Comparison of ENCODE assay signal across 9 mouse cellular contexts in genomic region chr11:85831656-85832230, GRCm38 (mm10). TPM values are rescaled to one million over a fixed set of nuclear protein-coding genes. Genes with fewer than 3 reads are reported as not detected.
DNase-seq lines count a peak whose midpoint lies in the region; ATAC-seq and TF ChIP-seq lines count a peak whose summit lies in the region.
"Had no signal": no experiment of that assay in that cellular context is flagged by ENCODE, and none has a peak within 500 bp of the region (broad histone marks: within the 10 kb centered on the region; RNA-seq: fewer than 3 reads in every experiment).

No protein-coding gene starts in this region.

- no peak for ATAC-seq in kidney, embryonic 14.5 days (ENCODE audit: low FRiP score, low TSS enrichment)
- ATAC-seq in forebrain, embryonic 11.5 days (replicated peaks; ENCODE audit: low FRiP score): no peak
- ATAC-seq in limb, embryonic 15.5 days (ENCODE audit: insufficient number of reproducible peaks, low FRiP score, low TSS enrichment, low read depth): no peak

- H3K9me3 ChIP-seq in kidney, embryonic 14.5 days (ENCODE audit: control insufficient read depth, low read length): no peaks in the 10 kb centered on the region
- H3K9me3 ChIP-seq in forebrain, embryonic 11.5 days (ENCODE audit: control insufficient read depth, low read length): no peaks in the 10 kb centered on the region
- no peaks in the 10 kb centered on the region for H3K9me3 ChIP-seq in limb, embryonic 15.5 days

- TF ChIP-seq CTCF in olfactory bulb, adult 2 months (IDR thresholded peaks at IDR 0.05; ENCODE audit: insufficient read depth, low read depth, low read length): no peak

- no peak for TF ChIP-seq POLR2A in olfactory bulb, adult 2 months (IDR thresholded peaks at IDR 0.05; ENCODE audit: insufficient read depth, low read depth, low read length)

- H3K9ac ChIP-seq in kidney, embryonic 14.5 days (ENCODE audit: low read depth, low read length): peak overlapping the region; percentile 71
- 0 out of 2 replicates have a peak overlapping the region, but pooled peaks have one; percentile 33 for H3K9ac ChIP-seq in forebrain, embryonic 11.5 days (ENCODE audit: low read length)
- H3K9ac ChIP-seq in limb, embryonic 15.5 days: peak overlapping the region; percentile 40

- H3K27me3 ChIP-seq in kidney, embryonic 14.5 days (ENCODE audit: control insufficient read depth, insufficient read depth, low read length): peaks cover 42% of the 10 kb centered on the region; the same call in 1 of the 2 replicates
- peaks cover 96% of the 10 kb centered on the region for H3K27me3 ChIP-seq in forebrain, embryonic 11.5 days (ENCODE audit: control insufficient read depth, insufficient read depth, low read length)
- H3K27me3 ChIP-seq in limb, embryonic 15.5 days: peaks cover 87% of the 10 kb centered on the region

- H3K36me3 ChIP-seq in kidney, embryonic 14.5 days (ENCODE audit: control insufficient read depth, insufficient read depth, low read length): peaks cover 14% of the 10 kb centered on the region
- H3K36me3 ChIP-seq in forebrain, embryonic 11.5 days (ENCODE audit: control insufficient read depth, insufficient read depth, low read length): no peaks in the 10 kb centered on the region
- H3K36me3 ChIP-seq in limb, embryonic 15.5 days: no peaks in the 10 kb centered on the region
- H3K36me3 ChIP-seq: G1E had no signal

- DNase-seq in kidney, postnatal 14 days: no peak
- no peak for DNase-seq in forebrain, embryonic 11.5 days (ENCODE audit: low spot score)
- DNase-seq in left cerebral cortex, postnatal 36 days (ENCODE audit: low spot score in 2 of 2): no peak
- no peak for DNase-seq in urinary bladder, adult 2 months (ENCODE audit: low spot score)
- DNase-seq in left cerebral cortex, postnatal 10 days (ENCODE audit: extremely low spot score in 1 of 2, low spot score in 2 of 2): no peak

- H3K4me1 ChIP-seq in kidney, embryonic 14.5 days (ENCODE audit: control insufficient read depth, insufficient read depth, low read length): peaks cover 29% of the 10 kb centered on the region
- peaks cover 21% of the 10 kb centered on the region for H3K4me1 ChIP-seq in forebrain, embryonic 11.5 days (replicated peaks; ENCODE audit: control insufficient read depth, insufficient read depth, low read length)
- H3K4me1 ChIP-seq in limb, embryonic 15.5 days: peaks cover 50% of the 10 kb centered on the region
- H3K4me1 ChIP-seq in olfactory bulb, adult 2 months (ENCODE audit: control insufficient read depth, insufficient read depth, low read length): 0 out of 2 replicates have a peak, but pooled peaks cover 9% of the 10 kb centered on the region

- H3K4me3 ChIP-seq in kidney, embryonic 14.5 days (ENCODE audit: low read length): peak overlapping the region; percentile 73
- H3K4me3 ChIP-seq in forebrain, embryonic 11.5 days (ENCODE audit: low read depth, low read length): peak overlapping the region; percentile 42
- H3K4me3 ChIP-seq in limb, embryonic 15.5 days: peak overlapping the region; percentile 63
- 0 out of 2 replicates have a peak overlapping the region, but pooled peaks have one; percentile 5 for H3K4me3 ChIP-seq in olfactory bulb, adult 2 months (ENCODE audit: insufficient read depth, low read depth, low read length)

- H3K27ac ChIP-seq in kidney, embryonic 14.5 days (ENCODE audit: low read depth, low read length): peak overlapping the region; percentile 88
- no peak overlapping the region for H3K27ac ChIP-seq in forebrain, embryonic 11.5 days (ENCODE audit: low read depth, low read length)
- H3K27ac ChIP-seq in limb, embryonic 15.5 days: peak overlapping the region; percentile 83
- H3K27ac ChIP-seq in olfactory bulb, adult 2 months (ENCODE audit: insufficient read depth, low read depth, low read length): no peak overlapping the region

- H3K4me2 ChIP-seq in kidney, embryonic 14.5 days (replicated peaks; ENCODE audit: low read depth, low read length): peak overlapping the region; percentile 78
- H3K4me2 ChIP-seq in forebrain, embryonic 11.5 days (ENCODE audit: low read depth, low read length, severe bottlenecking): peak overlapping the region; percentile 68
- peak overlapping the region; percentile 92 for H3K4me2 ChIP-seq in limb, embryonic 15.5 days

- under 1% methylated on average over 33 of the region's 33 CpGs for WGBS in kidney, embryonic 14.5 days
- WGBS in forebrain, embryonic 11.5 days: under 1% methylated on average over 33 of the region's 33 CpGs
- WGBS in limb, embryonic 15.5 days: under 1% methylated on average over 33 of the region's 33 CpGs
- WGBS in olfactory bulb, adult 2 months: 4% methylated on average over 33 of the region's 33 CpGs

- intact Hi-C loops in left cerebral cortex, postnatal 36 days (cut with DNase I): loop anchor here (10.0 kb wide), 1 partner anchor 1977 kb away; the partner anchor contains the start of gene Hnf1b
- intact Hi-C loops in left cerebral cortex, postnatal 10 days (cut with DNase I): loop anchor here (5.0 kb wide), 1 partner anchor 309 kb away; no protein-coding TSS in a partner anchor

RNA-seq across cellular contexts. Expression of gene Tbx2, which starts 0.6 kb away (rescaled TPM):
- polyA plus RNA-seq in kidney, embryonic 14.5 days (2014; fragmentation: Nextera tagmentation; extraction: Ambion mirVana): 18.2 and 19.8 TPM in 2 replicates
- 1.5 and 2.0 TPM in 2 replicates for polyA plus RNA-seq in forebrain, embryonic 11.5 days (2014; fragmentation: Nextera tagmentation; extraction: Ambion mirVana)
- 3.4 and 4.1 TPM in 2 replicates for polyA plus RNA-seq in limb, embryonic 15.5 days (2015; fragmentation: Nextera tagmentation; extraction: Ambion mirVana)
- polyA plus RNA-seq in olfactory bulb, adult 2 months (2012; ENCODE audit: insufficient read depth, insufficient read length, low replicate concordance, missing spikeins): not detected in 2 replicates
- total RNA-seq in left cerebral cortex, postnatal 36 days (2021): 1 to 10 TPM; 1.9 to 2.2 TPM
- 130 and 133 TPM in 2 replicates for polyA plus RNA-seq in urinary bladder, adult 2 months (2012; rRNA removed)
- 1 to 10 TPM; 2.9 to 3.7 TPM for total RNA-seq in left cerebral cortex, postnatal 10 days (2021)

RNA-seq across cellular contexts. Expression of gene Gm11444, which starts 18.4 kb away (rescaled TPM):
- polyA plus RNA-seq in kidney, embryonic 14.5 days (2014; fragmentation: Nextera tagmentation; extraction: Ambion mirVana): not detected in 2 replicates
- polyA plus RNA-seq in forebrain, embryonic 11.5 days (2014; fragmentation: Nextera tagmentation; extraction: Ambion mirVana): not detected in 2 replicates
- not detected in 2 replicates for polyA plus RNA-seq in limb, embryonic 15.5 days (2015; fragmentation: Nextera tagmentation; extraction: Ambion mirVana)
- not detected in 2 replicates for polyA plus RNA-seq in olfactory bulb, adult 2 months (2012; ENCODE audit: insufficient read depth, insufficient read length, low replicate concordance, missing spikeins)
- not detected for total RNA-seq in left cerebral cortex, postnatal 36 days (2021)
- polyA plus RNA-seq in urinary bladder, adult 2 months (2012; rRNA removed): not detected in 2 replicates
- not detected for total RNA-seq in left cerebral cortex, postnatal 10 days (2021)
- total RNA-seq: G1E had no signal
- polyA plus RNA-seq: G1E had no signal

RNA-seq across cellular contexts. Expression of gene Tbx4, which starts 54.5 kb away (rescaled TPM):
- 0.06 TPM in 1 of 2 replicates, not detected in the other for polyA plus RNA-seq in kidney, embryonic 14.5 days (2014; fragmentation: Nextera tagmentation; extraction: Ambion mirVana)
- polyA plus RNA-seq in forebrain, embryonic 11.5 days (2014; fragmentation: Nextera tagmentation; extraction: Ambion mirVana): 0.12 and 0.21 TPM in 2 replicates
- 14.9 and 21.9 TPM in 2 replicates for polyA plus RNA-seq in limb, embryonic 15.5 days (2015; fragmentation: Nextera tagmentation; extraction: Ambion mirVana)
- not detected in 2 replicates for polyA plus RNA-seq in olfactory bulb, adult 2 months (2012; ENCODE audit: insufficient read depth, insufficient read length, low replicate concordance, missing spikeins)
- under 1 TPM; 0.17 to 0.25 TPM for total RNA-seq in left cerebral cortex, postnatal 36 days (2021)
- polyA plus RNA-seq in urinary bladder, adult 2 months (2012; rRNA removed): 17.1 and 23.1 TPM in 2 replicates
- total RNA-seq in left cerebral cortex, postnatal 10 days (2021): under 1 TPM; 0.49 to 0.58 TPM
- total RNA-seq: G1E had no signal
- polyA plus RNA-seq: G1E had no signal

Comparison
In these comparisons a context has a peak if more than half of its experiments do, and no peak if none do; other contexts are left out.
1. H3K27ac ChIP-seq: peak in kidney, embryonic 14.5 days (single experiment) and limb, embryonic 15.5 days (single experiment); none in forebrain, embryonic 11.5 days (single experiment) and olfactory bulb, adult 2 months (single experiment).
2. H3K4me3 ChIP-seq: peak in every context shown above with its lines; median percentile 73 in kidney, embryonic 14.5 days; 63 in limb, embryonic 15.5 days; 42 in forebrain, embryonic 11.5 days; 5 in olfactory bulb, adult 2 months.
3. RNA of gene Tbx4, which starts 54.5 kb away (polyA plus RNA-seq): 14.9 to 21.9 TPM in limb, embryonic 15.5 days and 17.1 to 23.1 TPM in urinary bladder, adult 2 months; 0.12 to 0.21 TPM in forebrain, embryonic 11.5 days, 0.06 TPM in kidney, embryonic 14.5 days and not detected in olfactory bulb, adult 2 months; every median in the first group is over 10 times any median in the second.
4. Peak in every context shown above with its lines, with median percentiles within 50 percentile points of each other: H3K4me2 ChIP-seq and H3K9ac ChIP-seq.